Mouse (Mus musculus): ENCODE data around the gene Rap1gap2.

The Rap1gap2 gene

GRCm38 (mm10) chr11:74462651-74463050 is 148.1 kb downstream of the Rap1gap2 start:
- no peak for DNase-seq (ENCODE audit: low spot score in 2 of 2)

GRCm38 (mm10) chr11:74459651-74460050 is 151.1 kb downstream of the Rap1gap2 start:
- DNase-seq (ENCODE audit: low spot score in 2 of 2) = no peak

GRCm38 (mm10) chr11:74458400-74458799 is 152.3 kb downstream of the Rap1gap2 start:
- DNase-seq (ENCODE audit: low spot score in 2 of 2) = no peak

- no peak for DNase-seq (ENCODE audit: low spot score in 2 of 2)
These were observed 153.5 kb downstream of the Rap1gap2 start for GRCm38 (mm10) chr11:74457194-74457593.

- DNase-seq (ENCODE audit: low spot score in 2 of 2) = no peak
These were observed 162.2 kb downstream of the Rap1gap2 start for GRCm38 (mm10) chr11:74448556-74448955.

- DNase-seq (ENCODE audit: low spot score in 2 of 2) = no peak
These were observed 162.7 kb downstream of the Rap1gap2 start for GRCm38 (mm10) chr11:74447991-74448403.

GRCm38 (mm10) chr11:74445591-74445990 is 165.1 kb downstream of the Rap1gap2 start:
- DNase-seq (ENCODE audit: low spot score in 2 of 2) = no peak

GRCm38 (mm10) chr11:74443924-74444256 is 166.8 kb downstream of the Rap1gap2 start:
- DNase-seq (ENCODE audit: low spot score in 2 of 2) = no peak

- no peak for DNase-seq (ENCODE audit: low spot score in 2 of 2)
These were observed 167.4 kb downstream of the Rap1gap2 start for GRCm38 (mm10) chr11:74443147-74443923.

GRCm38 (mm10) chr11:74442396-74442795 is 168.3 kb downstream of the Rap1gap2 start:
- no peak for DNase-seq (ENCODE audit: low spot score in 2 of 2)

- no peak for DNase-seq (ENCODE audit: low spot score in 2 of 2)
These were observed 170.6 kb downstream of the Rap1gap2 start for GRCm38 (mm10) chr11:74440112-74440511.

GRCm38 (mm10) chr11:74439202-74439601 is 171.5 kb downstream of the Rap1gap2 start:
- no peak for DNase-seq (ENCODE audit: low spot score in 2 of 2)

- no peak for DNase-seq (ENCODE audit: low spot score in 2 of 2)
These were observed 172.5 kb downstream of the Rap1gap2 start for GRCm38 (mm10) chr11:74438249-74438648.

GRCm38 (mm10) chr11:74435366-74435765 is 175.3 kb downstream of the Rap1gap2 start:
- no peak for DNase-seq (ENCODE audit: low spot score in 2 of 2)

- DNase-seq (ENCODE audit: low spot score in 2 of 2) = no peak
These were observed 177.7 kb downstream of the Rap1gap2 start for GRCm38 (mm10) chr11:74433000-74433399.

GRCm38 (mm10) chr11:74429798-74430529 is 180.8 kb downstream of the Rap1gap2 start:
- no peak for DNase-seq (ENCODE audit: low spot score in 2 of 2)

GRCm38 (mm10) chr11:74426306-74426705 is 184.4 kb downstream of the Rap1gap2 start:
- DNase-seq (ENCODE audit: low spot score in 2 of 2) = no peak

- no peak for DNase-seq (ENCODE audit: low spot score in 2 of 2)
These were observed 188.7 kb downstream of the Rap1gap2 start for GRCm38 (mm10) chr11:74422019-74422418.

- no peak for DNase-seq (ENCODE audit: low spot score in 2 of 2)
These were observed 189.6 kb downstream of the Rap1gap2 start for GRCm38 (mm10) chr11:74421151-74421550.

GRCm38 (mm10) chr11:74419601-74420000 is 191.1 kb downstream of the Rap1gap2 start:
- DNase-seq (ENCODE audit: low spot score in 2 of 2) = no peak

GRCm38 (mm10) chr11:74415736-74416135 is 195.0 kb downstream of the Rap1gap2 start:
- DNase-seq (ENCODE audit: low spot score in 2 of 2) = no peak

GRCm38 (mm10) chr11:74414112-74414511 is 196.6 kb downstream of the Rap1gap2 start:
- no peak for DNase-seq (ENCODE audit: low spot score in 2 of 2)

- no peak for DNase-seq (ENCODE audit: low spot score in 2 of 2)
These were observed 197.2 kb downstream of the Rap1gap2 start for GRCm38 (mm10) chr11:74413449-74413972.
